Mouse (Mus musculus) adrenal gland, postnatal 14 days (tissue): Measurements from ENCODE around the gene Ap3d1. TPM values are rescaled to one million over a fixed set of nuclear protein-coding genes. Genes with fewer than 3 reads are reported as not detected.

Experiments used
- DNase-seq: peaks from one replicate; pipeline ENCODE4 v3.0.0; 2021; ENCODE audit warnings: mixed read lengths
- long read RNA-seq, 2 experiments: library from polyadenylated mRNA; stranded (forward); transcript quantifications; one replicate each; pipeline ENCODE4 v2.0.0; 2021
- total RNA-seq: library from RNA; stranded (reverse); gene quantifications from 2 replicates; pipeline ENCODE4 v1.2.3, GENCODE M21; 2021

Gene Ap3d1
- total RNA-seq = 80.3 and 85.6 TPM in 2 replicates
- long read RNA-seq, experiment 1, full-length matches to known transcripts = 4 of 30 reads
- long read RNA-seq, experiment 1, partial matches to known transcripts = 19 of 30 reads
- long read RNA-seq, experiment 1, other reads (novel, unspliced or antisense) = 7 of 30 reads
- long read RNA-seq, experiment 2, full-length matches to known transcripts = 11 of 35 reads
- long read RNA-seq, experiment 2, partial matches to known transcripts = 15 of 35 reads
- long read RNA-seq, experiment 2, other reads (novel, unspliced or antisense) = 9 of 35 reads

DNA sequence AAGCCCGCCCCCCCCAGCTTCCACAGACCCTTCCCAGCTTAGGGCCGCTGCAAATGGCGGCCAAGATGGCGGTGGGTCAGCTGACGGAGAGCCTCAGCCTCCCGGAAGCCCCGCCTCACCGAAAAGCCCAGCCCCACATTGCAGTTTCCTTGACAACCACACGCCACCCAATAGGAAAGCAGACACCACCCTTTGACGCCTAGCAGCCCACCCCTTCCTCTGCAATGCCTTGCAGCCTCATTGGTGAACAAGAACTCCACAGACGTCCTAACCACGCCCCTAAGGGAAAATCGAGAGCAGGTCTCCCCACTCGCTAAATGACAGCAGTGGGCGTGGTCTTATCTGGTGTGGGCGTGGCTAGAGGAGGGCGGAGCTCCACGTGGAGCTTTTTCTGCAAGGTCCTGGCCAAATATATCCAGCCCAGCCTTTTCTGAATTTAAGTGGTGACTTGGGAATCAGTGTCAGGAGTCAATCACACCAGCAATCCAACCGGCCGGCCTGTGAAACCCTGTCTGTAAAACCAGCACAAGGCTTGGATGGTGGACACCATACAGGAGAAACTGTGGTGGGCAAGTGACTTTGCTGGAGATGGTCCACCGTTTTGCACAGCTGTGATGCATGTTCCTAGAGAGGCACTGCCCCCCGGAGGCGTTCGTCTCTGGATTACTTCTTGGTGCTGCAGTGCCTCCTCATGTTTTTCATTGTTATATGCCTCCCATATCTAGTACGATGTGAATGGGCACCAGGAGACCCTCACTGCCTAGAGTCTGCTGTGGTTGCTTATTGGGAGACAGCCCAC, at the start of gene Ap3d1:
Gene Ap3d1, minus strand, starts transcription at position 85 of the 799 bp plus-strand sequence.
- peak; percentile 99 for DNase-seq

DNA sequence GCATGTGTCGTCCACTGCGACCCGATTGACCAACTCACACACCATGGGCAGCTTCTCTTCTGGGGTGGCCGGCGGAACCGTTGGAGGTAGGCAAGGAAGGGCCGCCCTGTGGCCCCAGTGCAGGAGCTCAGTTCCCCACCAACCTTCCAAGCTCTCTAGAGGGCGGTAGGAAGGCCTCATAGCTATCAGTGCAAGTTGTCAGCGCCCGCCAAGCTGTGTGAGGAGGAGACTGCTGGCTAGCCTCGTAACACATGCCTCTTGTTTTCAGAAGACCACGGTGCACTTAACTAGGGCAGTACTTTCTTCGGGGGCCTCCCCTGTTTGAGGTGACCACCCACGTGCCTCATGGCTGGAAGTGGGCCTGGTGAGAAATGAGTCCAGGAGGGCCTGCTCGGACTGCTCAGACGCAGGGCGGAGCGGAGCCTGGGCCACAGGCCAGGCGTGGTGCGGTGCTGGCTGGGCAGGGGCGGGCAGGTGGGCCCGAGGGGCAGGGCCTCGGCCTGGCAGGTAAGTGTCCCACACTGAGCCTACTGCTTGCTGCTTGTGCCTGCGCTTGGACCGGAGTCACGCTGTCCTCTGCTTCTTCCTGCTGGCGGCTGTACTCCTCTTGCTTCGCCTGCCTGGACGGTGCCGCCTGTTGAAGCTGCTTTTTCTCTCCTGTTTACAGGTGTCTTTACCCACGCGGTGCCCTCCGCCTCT, 49.6 kb upstream of the Ap3d1 start:
- DNase-seq = no peak

DNA sequence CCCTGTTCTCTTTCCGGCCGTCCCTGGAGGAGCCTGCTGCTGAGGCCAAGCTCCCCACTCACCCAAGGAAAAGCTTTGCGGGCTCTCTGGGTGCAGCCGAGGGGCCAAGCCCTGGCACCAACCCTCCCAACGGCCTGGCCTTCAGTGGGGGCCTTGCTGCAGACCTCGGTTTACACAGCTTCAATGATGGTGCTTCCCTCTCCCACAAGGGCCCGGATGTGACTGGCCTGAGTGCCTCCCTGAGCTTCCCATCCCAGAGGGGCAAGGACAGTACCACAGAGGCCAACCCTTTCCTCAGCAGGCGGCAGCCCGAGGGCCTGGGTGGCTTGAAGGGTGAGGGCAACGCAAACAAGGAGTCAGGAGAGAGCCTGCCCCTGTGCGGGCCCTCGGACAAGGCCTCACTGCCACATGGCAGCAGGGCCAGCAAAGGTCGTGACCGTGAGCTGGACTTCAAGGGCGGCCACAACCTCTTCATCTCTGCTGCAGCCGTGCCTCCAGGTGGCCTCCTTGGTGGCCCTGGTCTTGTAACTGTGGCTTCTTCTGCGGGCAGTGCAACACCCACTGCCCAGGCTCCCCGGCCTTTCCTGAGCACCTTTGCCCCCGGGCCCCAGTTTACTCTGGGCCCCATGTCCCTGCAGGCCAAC, 48.8 kb upstream of the Ap3d1 start:
- DNase-seq = peak; percentile 71

DNA sequence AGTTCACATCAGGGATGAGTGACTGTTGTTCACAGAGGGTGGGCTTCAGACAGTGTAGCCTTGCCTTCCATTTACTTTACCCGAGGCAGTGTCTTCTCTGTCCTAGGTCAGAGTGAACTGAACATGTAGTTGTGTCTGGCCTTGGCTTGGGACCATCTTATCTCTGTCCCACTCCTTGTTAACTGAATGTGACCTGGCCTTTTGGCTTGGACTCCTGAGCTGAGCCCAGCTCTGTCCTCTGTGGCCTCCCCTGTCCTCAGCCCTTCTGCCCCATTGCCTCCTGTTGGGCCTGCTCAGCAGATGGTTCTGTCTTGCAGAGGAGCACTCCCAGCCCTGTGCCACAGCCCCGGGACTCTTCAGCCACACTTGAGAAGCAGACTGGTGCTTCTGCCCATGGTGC, 45.5 kb upstream of the Ap3d1 start:
- DNase-seq = no peak

DNA sequence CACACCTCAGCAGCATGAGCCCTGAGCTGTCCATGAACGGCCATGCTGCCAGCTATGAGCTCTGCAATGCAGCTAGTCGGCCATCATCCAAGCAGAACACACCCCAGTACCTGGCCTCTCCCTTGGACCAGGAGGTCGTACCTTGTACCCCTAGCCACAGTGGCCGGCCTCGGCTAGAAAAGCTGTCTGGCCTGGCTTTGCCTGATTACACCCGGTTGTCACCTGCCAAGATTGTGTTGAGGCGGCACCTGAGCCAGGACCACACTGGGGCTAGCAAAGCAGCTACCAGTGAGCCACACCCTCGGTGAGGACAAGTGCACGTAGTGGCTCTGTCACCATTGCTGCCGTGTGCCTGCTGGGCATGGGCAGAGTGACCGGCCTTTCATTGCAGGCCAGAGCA, 43.9 kb upstream of the Ap3d1 start:
- no peak for DNase-seq

DNA sequence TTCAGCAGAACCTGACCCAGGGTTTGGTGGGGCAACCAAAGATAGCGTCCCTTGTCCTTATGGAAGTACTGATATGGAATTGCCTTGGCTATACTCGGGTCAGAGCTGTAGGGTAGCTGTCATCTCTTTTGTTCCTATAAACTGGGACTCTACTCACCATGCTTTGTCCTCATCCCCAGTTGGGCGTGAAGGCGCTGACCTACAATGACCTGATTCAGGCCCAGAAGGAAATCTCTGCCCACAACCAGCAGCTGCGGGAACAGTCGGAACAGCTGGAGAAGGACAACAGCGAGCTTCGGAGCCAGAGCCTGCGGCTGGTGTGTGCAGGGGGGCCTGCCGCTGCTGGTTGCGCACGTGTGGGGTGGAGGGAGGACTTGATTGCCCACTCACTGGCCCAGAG, 42.8 kb upstream of the Ap3d1 start:
- DNase-seq = no peak

DNA sequence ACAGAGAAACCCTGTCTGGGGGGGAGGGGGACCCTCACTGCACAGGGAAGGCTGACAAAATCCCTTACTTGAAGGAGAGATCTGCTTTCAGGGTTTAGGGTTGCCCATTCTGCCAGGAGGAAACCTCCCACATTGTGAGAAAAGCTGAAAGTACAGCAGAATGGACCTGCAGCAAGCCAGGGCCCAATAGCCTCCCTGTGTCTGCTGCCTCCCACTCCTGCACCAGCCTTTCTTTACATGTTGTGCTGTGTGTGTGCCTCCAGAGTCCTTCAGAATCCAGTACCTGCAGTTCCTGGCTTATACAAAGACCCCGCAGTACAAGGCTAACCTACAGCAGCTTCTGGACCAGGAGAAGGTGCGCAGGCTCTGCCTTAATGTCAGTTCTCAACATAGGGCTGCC, 42.2 kb upstream of the Ap3d1 start:
- DNase-seq = no peak

DNA sequence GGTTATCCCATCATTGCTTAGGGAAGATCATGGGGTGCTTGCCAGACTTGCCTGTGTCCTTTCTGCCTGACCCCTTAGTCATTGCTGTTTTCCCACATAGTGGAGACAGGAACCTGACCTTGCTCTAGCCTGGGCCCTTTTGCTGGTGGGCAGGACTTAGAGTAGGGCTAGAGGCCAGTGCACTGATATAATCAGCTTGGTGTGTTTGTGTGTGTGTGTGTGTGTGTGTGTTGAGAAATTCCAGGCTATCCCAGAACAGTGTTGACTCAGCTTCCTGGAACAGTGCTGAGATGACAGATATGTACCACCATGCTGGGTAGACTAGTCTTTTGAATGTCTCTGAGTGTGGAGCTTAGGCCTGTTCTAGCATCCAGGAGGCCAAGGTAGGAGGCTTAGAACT, 37.5 kb upstream of the Ap3d1 start:
- DNase-seq = peak; percentile 63

DNA sequence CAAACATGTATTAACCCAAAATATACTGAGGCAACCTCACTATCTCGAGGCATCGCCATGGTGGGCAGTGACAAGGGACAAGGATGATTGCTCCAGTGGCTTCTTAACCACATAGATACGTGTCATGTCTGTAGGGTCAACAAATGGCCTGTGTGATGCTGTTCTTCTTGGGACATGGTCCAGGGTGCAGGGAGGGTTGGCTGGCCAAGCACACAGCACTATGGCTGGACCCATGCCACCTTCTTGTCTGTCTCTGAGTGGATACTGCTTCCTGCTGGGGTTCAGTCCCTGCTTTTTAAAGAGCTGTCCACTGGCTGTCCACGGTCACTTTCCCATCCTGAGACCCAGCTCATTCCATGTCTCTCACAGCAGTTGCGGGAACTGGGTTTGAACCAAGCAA, 35.1 kb upstream of the Ap3d1 start:
- no peak for DNase-seq

DNA sequence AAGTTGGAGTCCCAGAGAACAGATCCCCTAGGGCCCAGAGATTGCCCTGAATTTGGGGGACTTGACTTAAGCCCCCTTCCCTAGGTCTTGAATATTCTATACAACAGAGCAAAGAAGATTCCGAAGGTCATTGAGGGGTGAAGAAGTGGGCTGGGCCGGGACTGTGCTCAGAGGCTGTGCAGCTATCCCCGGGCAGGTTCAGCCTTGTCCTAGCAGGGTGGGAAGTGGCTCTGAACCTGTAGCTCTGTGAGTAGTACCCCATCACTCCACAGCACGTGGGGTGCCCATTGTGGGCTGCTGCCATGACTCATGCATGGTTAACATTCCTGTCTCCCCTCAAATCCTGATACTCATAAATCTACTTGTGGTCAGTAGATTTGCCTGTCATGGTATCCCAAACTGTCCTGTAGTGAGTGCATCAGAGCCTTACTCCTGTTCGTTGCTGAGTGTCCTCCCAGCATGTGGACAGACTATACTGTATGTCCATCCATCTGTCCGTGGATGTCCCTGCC, 34.4 kb upstream of the Ap3d1 start:
- DNase-seq = no peak

DNA sequence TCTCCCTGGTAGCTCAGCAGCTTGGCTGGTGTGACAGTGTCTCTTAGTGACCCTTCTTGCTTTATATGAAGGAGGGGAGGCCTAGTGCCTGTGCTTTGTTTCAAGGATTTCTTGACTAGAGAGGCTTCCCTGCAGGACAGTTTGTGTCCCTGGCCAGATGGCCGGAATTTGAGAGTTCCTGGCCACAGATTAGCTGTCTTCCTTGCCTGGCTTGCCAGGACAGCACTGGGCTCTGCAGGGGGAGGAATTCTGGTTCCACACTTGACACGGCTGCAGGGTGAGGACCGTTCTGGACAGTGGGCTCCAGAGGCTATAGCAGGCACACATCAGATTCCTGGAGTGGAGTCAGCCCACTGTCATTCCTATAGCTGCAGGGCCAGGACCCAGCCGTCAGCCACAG, 33.7 kb upstream of the Ap3d1 start:
- no peak for DNase-seq

DNA sequence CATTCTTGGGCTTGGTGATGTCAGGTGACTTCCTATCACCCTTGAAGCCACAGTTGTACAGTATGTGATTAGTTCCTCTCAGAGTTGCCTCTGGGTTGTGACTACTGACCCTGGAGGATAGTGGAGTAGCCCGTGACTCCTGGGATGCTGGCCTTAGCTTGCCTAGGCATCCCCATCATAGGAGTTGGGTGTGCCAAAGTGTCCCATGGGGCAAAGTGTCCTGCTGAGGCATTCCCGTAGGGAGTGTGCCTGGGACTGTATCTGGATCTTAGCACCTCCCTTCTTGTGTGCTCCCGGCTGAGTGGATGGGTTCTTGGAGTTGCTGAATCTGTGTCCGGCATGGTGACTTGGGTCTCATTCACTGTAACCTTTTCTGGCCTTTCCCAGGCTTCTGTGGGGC, 32.9 kb upstream of the Ap3d1 start:
- no peak for DNase-seq

DNA sequence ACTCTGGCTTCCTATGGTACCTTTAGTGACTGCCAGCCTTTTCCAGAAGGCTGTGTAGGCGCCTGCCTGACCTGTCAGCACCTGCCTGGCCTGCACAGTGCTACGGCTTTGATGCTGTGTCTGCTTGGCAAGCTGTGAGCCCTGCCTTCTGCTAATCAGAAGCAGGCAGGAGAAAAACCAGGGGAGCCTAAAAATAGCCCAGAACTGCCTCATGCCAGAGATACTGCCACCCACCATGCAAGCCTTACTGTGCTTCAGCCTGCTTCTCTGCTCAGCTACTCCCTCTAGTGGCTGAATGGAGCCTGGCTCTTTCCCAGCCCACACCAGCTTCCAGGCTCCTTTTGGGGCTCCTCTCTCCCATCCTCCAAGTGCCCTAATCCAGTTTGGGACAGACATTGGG, 32.5 kb upstream of the Ap3d1 start:
- DNase-seq = peak; percentile 89

DNA sequence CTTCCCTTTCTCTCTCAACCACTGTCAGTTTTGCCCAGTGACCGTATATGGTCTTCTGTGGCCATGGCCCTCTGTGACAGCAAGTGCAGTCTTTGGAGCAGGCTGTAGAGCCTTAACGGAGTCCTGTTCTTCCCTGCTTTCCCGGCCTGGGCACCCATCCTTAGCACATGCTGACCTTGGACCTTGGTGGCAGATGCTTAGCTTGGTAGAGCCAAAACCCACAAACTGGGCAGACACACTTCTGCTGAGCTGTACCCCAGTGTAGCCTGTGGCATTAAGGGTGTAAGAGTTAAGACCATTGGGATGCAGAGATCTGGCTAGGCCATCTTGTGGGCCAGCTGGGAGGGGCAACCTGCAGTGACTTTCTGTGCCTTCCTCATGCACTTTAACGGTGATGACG, 31.8 kb upstream of the Ap3d1 start:
- no peak for DNase-seq

DNA sequence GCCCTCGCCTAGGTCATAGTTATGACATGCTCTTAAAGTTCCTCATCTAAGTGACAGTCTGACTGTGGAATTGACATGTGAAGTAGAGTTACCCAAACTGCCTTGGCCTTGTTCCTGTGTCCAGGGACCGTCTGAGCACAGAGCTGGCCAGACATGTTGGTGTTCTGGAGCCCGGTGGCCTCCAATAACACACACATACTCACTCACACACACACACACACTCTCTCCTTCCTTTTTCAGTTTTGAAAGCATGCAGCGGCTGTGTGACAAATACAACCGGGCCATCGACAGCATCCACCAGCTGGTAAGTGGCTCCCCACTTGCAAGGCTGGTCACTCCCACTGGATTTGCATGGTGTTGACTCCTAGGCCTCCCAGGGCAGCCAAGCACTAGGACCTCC, 26.3 kb upstream of the Ap3d1 start:
- peak; percentile 60 for DNase-seq

DNA sequence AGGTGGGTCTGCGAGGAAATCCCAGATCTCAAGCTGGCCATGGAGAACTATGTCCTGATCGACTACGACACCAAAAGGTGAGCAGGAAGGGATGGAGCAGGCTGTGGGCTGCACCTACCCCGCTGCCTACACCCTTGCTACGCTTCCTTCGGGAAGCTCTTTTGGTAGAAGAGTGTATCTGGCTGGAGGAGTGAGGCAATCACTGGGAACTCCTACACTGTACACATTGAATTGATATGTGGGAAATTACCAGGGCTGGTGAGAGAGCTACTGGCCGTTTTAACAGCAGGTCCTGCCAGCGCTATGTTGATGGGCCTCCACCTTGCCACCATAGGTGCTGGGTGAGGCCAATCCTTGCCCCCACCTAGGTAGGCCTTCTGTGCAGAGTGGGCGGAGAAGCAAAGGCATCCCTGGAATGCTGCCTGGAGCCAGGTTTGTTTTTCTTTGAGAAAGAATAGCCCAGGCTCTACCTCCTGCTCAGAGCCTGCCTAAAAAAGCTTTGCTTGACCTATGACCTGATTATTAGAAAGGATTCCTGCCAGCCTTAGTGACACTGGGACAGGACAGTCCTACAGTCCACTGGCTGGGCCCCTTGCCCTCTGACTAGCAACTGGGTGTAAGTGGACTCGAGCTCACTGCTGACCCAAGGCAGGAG, 24.2 kb upstream of the Ap3d1 start:
- peak; percentile 39 for DNase-seq

DNA sequence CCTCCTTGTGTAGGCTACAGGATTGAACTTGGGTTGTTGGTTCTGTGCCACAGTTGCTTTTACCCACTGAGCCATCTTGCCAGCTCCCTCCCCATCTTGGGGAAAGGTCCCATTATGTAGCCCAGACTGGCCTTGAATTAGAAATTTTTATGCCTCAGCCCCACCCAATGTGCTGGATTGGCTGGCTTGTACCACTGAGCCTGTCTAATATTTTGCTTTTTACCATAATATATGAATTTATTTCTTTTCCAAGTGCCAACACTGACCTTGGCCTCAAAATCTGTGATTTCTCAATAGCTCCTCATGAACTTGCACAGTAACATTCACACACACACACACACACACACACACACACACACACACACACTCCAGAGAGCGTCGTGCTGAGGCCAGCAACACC, 23.7 kb upstream of the Ap3d1 start:
- DNase-seq = peak; percentile 71

DNA sequence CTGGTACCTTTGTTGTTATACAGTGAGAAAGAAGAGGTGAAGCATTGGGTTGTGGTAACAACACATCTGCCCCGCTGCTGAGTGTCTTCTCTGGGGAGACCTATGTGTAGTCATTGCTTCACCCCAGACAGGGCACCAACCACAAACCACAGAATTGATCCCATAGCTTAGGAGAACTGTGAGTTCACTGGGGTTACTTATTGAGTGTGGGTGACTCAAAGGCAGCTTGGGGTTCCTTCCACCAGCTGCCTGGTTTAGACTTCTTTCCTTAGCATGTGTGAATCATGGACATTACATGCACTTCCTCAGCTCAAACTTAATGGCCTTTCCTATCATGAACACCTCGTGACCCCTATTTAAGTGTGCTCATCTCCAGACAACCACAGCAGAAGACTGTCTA, 21.4 kb upstream of the Ap3d1 start:
- DNase-seq = no peak

DNA sequence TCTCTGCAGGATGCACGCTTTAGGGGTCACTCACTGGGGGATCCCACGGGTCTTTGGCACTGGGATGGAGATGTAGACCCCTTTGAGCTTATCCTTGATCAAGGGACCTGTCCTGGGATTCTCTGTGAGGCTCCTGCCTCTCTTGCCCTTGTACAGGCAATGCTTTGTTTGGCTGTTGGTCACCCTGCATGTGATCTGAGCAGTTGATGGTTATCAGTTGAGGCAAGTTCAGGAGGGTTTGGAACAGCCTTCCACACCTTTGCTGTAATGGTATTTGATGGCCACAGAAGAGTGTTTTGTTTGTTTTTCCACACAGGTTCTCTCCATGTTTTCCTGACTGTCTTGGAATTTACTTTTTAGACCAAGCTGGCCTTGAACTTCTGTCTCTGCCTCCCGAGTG, 19.8 kb upstream of the Ap3d1 start:
- no peak for DNase-seq

DNA sequence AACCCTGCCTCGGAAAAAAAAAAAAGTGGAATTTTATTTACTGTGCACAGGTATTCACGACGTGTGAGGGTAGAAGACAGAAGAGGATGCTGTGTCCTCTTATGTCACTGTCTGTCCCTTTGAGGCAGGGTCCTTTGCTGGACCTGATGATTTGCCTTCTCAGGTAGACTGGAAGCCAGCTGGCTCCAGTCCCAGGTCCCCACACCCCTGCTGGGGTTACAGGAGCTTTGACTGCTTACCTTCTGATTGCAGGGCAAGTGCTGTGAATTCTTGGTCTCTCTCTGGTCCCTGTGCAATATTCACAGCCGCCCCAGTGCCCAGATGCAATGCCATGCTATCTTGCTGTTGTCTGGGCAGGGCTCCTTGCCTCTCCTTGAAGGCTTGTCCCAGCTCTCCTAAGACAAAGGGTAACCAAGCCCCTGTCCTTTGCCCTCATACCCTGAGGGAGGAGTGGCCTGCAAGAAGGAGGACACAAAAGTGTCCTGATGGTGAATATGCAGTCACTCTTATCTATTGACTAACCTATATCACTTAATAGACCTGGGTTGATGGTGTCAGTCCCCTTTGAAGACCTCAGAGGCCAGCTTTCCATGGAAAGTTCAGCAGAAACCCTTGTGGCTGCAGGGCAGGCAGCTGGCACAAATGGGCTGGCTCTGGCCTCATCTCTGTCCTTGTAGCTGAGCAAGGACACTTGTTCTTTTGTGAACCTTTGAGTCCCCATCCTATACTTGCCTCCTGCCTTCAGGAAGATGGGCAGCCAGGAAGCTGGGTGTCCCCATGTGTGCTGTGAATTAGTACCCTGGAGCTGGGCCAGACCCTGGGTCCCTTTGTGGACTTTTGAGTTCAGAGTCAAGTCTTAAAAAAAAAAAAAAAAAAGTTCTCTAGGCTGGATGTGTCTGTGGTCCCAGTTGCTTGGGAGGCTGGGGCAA, 18.8 kb upstream of the Ap3d1 start:
- peak; percentile 67 for DNase-seq

DNA sequence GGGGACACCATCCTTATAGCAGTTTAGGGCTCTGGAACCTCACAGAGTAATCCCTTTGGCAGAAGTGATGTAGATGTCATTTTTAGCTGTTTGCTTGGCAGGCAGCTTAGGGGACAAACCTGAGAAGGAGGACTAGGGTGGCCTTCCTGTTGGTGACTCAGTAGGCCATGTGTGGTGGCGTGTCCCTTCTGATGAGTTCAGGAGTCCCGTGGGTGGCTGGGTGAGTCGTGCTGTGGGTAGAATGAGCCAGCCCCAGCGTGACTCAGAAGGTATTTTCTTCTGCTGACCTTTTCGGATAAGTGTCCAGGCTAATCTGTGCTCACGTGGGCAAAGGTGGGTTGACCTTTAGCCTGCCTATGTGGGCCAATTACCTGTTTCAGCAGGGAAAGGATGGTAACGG, 16.6 kb upstream of the Ap3d1 start:
- DNase-seq = peak; percentile 81
